Mouse (Mus musculus) thymus, adult 2 months (tissue): ENCODE results near the gene Slc25a22. TPM values are rescaled to one million over a fixed set of nuclear protein-coding genes. Genes with fewer than 3 reads are reported as not detected.
A peak's percentile ranks its signal among the peaks of the same experiment; 100 is the strongest.

Experiments used
- DNase-seq: peaks from one replicate; pipeline ENCODE4 v3.0.0; 2021
- H3K27ac ChIP-seq: fragments of 200-500 bp; 2 replicates; pipeline ENCODE4 v1.5.1; 2012; ENCODE audit warnings: low read length, control low read depth; ENCODE audit not compliant: control insufficient read depth, insufficient read depth
- H3K27me3 ChIP-seq: fragments of 200-500 bp; 2 replicates; pipeline ENCODE4 v1.6.1; 2012; ENCODE audit warnings: mild to moderate bottlenecking, low read length, moderate library complexity, mixed read lengths; ENCODE audit not compliant: control insufficient read depth, insufficient read depth
- H3K36me3 ChIP-seq: fragments of 200-500 bp; 2 replicates; pipeline ENCODE4 v1.6.1; 2012; ENCODE audit warnings: mild to moderate bottlenecking, low read length, moderate library complexity; ENCODE audit not compliant: control insufficient read depth, insufficient read depth
- H3K4me1 ChIP-seq: fragments of 200-500 bp; replicated peaks from 2 replicates; pipeline ENCODE4 v1.6.1; 2012; ENCODE audit warnings: low read length; ENCODE audit not compliant: control insufficient read depth, insufficient read depth
- H3K4me3 ChIP-seq: fragments of 200-500 bp; 2 replicates; pipeline ENCODE4 v1.5.1; 2012; ENCODE audit warnings: mild to moderate bottlenecking, low read length, control low read depth, moderate library complexity; ENCODE audit not compliant: control insufficient read depth, insufficient read depth
- CTCF ChIP-seq: fragments of 200-500 bp; IDR thresholded peaks from 2 replicates; pipeline ENCODE4 v1.5.1; 2012; ENCODE audit warnings: mild to moderate bottlenecking, control low read depth, low read length, moderate library complexity, borderline replicate concordance; ENCODE audit not compliant: control insufficient read depth, poor library complexity, insufficient read depth; ENCODE audit errors: extremely low read depth
- POLR2A ChIP-seq: fragments of 200-500 bp; IDR thresholded peaks from 2 replicates; pipeline ENCODE4 v1.6.1; 2012; ENCODE audit warnings: mild to moderate bottlenecking, low read length, control low read depth, moderate library complexity; ENCODE audit not compliant: control insufficient read depth, poor library complexity, insufficient read depth; ENCODE audit errors: extremely low read depth
- WGBS: fragments of 180-500 bp; shearing (Covaris S2); methylation state at CpG from one replicate; pipeline ENCODE4 v1.1.7; 2018; 5-methylcytosine and 5-hydroxymethylcytosine counted together
- polyA plus RNA-seq: library from polyadenylated mRNA; depleted of rRNA; stranded (reverse); fragments of >200 nt; gene quantifications from 2 replicates; pipeline ENCODE4 v1.2.3, GENCODE M21; 2012; rRNA removed

Slc25a22 gene
- 114 and 128 TPM in 2 replicates for polyA plus RNA-seq

- Histone ChIP-seq H3K27me3 (no peaks in the 10 kb centered on the region), H3K4me3 (peak within 1 kb of the TSS; percentile 83), H3K36me3 (no peaks in the 10 kb centered on the region), H3K4me1 (peaks cover 36% of the 10 kb centered on the region), H3K27ac (no peak within 1 kb of the TSS)
- peak; percentile 89 for DNase-seq
- TF ChIP-seq POLR2A, result peak; percentile 56; the same call in 1 of the 2 replicates
- peak; percentile 86 for TF ChIP-seq CTCF
- WGBS, result 8% methylated on average over 53 of the region's 53 CpGs
Observed at GRCm38 (mm10) chr7:141437178-141438120, at the start of gene Slc25a22. Gene Slc25a22, minus strand, starts transcription at chr7:141437892.

DNA sequence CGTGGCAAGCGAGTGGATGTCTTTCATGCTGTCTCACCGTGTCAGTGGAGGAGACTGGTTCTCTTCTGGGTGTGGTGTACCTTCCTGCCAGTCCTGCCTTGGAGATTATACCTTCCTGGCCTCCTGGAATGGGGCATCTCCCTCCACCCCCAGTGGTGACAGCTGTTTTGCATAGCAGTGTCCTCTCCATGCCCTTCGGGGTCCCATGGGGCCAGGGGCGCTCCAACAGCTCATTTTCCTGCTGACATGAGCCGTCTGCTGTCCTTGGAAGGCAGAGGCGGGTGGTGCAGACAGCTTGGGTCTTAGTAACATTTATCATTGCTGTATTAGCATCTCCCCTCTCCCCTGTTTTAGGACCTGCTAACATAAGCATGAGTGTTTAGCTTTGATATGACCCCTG, 49.4 kb upstream of the Slc25a22 start:
- Histone ChIP-seq H3K36me3 (no peaks in the 10 kb centered on the region), H3K27me3 (peaks cover 4% of the 10 kb centered on the region; the same call in 1 of the 2 replicates), H3K4me1 (peaks cover 5% of the 10 kb centered on the region), H3K4me3 (no peak overlapping the region), H3K27ac (no peak overlapping the region)
- TF ChIP-seq POLR2A (no peak), CTCF (no peak)
- WGBS, result 97% methylated on average over 7 of the region's 7 CpGs
- DNase-seq, result no peak

DNA sequence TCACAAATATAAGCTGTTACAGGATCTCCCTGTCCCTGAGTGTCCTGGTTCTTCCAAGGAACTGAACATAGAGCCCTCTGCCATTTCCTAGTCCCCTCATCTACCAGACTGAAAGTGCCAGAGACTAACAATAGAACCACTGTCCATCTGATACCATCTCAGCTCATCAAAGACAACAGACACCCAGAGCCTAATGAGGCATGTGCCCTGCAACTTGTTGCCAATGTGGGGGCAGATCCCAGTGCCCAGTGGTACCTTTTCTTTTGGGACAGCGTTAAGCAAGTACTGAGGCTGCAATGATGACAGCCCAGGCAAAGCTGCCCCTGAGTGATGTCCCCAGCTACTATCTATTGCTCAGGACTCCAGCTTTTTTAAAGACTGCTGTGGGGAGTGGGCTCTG, 48.5 kb upstream of the Slc25a22 start:
- H3K4me3 ChIP-seq, result no peak overlapping the region
- no peaks in the 10 kb centered on the region for H3K36me3 ChIP-seq
- peaks cover 13% of the 10 kb centered on the region for H3K4me1 ChIP-seq
- TF ChIP-seq CTCF (no peak), POLR2A (no peak)
- H3K27ac ChIP-seq, result no peak overlapping the region
- WGBS, result 95% methylated on average over 1 of the region's 1 CpGs
- H3K27me3 ChIP-seq, result peaks cover 11% of the 10 kb centered on the region; the same call in 1 of the 2 replicates
- DNase-seq, result no peak

DNA sequence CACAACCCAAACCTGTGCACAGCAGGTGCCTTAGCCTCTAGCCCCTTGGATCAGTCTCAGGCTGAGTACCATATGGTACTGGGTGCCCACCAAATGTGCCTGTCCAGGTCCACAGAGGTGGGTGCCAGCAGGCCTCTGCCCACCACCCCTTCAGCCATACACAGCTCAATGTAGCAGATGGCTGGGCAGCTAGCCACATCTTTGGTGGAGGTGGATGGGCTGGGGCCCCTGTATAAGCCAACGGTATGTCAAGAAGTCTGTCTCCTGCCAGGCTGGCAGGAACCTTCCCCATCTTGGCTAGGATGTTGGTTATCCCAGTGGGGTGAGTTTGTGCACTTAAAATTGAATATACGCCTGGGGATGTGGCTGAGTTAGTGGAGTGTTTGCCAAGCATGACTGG, 47.9 kb upstream of the Slc25a22 start:
- DNase-seq, result no peak
- TF ChIP-seq CTCF (no peak), POLR2A (no peak)
- peaks cover 11% of the 10 kb centered on the region; the same call in 1 of the 2 replicates for H3K27me3 ChIP-seq
- H3K4me1 ChIP-seq, result peaks cover 17% of the 10 kb centered on the region
- no peak overlapping the region for H3K27ac ChIP-seq
- H3K4me3 ChIP-seq, result no peak overlapping the region
- 97% methylated on average over 2 of the region's 2 CpGs for WGBS
- H3K36me3 ChIP-seq, result no peaks in the 10 kb centered on the region

DNA sequence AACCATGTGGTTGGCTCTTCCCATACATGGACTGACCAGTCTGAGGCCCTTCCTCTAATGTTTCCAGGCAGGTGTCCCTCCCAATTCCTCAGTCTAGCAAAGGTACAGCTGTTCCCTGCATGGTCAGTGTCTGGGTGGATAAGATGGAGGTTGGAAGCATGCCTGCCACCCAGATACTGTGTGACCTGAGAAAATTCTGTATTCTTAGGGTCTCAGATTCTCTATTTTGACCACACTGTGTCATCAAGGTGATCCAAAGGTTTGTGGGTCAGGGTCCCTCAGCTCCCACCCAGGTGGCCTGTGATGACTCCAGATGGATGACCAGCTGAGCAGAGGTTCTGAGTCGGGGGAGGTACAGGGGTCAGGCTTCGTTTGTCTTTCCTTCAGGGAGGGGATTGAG, 47.5 kb upstream of the Slc25a22 start:
- peaks cover 17% of the 10 kb centered on the region for H3K4me1 ChIP-seq
- H3K27me3 ChIP-seq, result peaks cover 11% of the 10 kb centered on the region; the same call in 1 of the 2 replicates
- 94% methylated on average over 2 of the region's 2 CpGs for WGBS
- TF ChIP-seq POLR2A (no peak), CTCF (no peak)
- H3K36me3 ChIP-seq, result no peaks in the 10 kb centered on the region
- no peak overlapping the region for H3K4me3 ChIP-seq
- H3K27ac ChIP-seq, result no peak overlapping the region
- no peak for DNase-seq

DNA sequence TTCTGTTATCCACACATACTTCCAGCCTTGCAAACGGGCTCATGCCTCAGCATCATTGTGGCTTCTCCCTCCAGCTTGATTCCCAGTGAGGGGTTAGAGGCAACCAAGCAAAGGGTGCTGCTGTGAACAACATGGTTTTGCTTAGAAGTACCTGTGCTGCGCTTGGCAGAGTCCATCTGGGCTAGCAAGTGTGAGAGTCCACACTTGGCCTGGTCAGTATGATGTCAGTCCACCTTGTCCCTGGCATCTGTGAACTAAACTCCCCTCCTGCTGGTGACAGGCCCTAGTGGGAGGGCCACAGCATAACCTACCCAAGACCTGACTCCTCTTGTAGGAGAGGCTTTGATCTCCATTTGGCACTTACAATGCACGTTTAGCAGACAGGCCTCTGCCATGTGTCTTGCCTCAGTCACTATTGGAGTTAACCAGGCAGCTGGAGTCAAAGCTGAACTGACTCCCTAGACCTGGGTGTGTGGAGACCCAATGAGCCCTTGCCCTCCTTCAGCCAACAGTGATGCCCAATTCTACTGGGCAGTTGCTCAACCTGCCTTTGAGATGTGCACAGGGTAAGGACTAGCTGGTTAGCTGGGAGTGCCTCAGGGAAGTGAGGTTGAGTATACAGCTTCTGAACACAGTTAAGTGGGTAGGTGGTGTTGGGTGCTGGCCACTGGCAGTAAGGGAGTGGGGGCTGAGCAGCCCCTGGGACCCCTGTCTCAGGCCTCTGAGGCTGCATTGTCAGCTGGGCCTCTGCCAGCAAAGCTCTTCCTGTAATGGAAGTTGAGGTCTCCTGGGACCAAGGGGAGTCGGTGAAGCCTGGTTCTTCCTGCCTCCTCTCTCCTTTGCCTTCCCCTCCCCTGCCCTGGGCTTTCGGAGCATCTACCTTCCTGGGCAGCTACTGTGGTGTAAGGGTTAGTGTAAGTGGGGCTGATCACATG, 46.8 kb upstream of the Slc25a22 start:
- WGBS, result 83% methylated on average over 5 of the region's 5 CpGs
- no peak overlapping the region for H3K4me3 ChIP-seq
- H3K36me3 ChIP-seq, result no peaks in the 10 kb centered on the region
- no peak for TF ChIP-seq CTCF
- TF ChIP-seq POLR2A, result no peak
- H3K27me3 ChIP-seq, result peaks cover 11% of the 10 kb centered on the region; the same call in 1 of the 2 replicates
- H3K27ac ChIP-seq, result no peak overlapping the region
- peaks cover 17% of the 10 kb centered on the region for H3K4me1 ChIP-seq
- no peak for DNase-seq
